Mouse (Mus musculus) midbrain, embryonic 11.5 days (tissue): ENCODE measurements at regions not wholly inside any gene's neighbourhood (a gene's known extent, or its start where the extent isn't known, plus 50 kb on each side); places are given as distances from the start of the nearest gene placed in this dataset.
A peak's percentile ranks its signal among the peaks of the same experiment; 100 is the strongest.

Experiments
- ATAC-seq: fragments of 200-750 bp; cut with Nextera tagmentation; 2 replicates; pipeline ENCODE4 v1.8.0; 2017; ENCODE audit warnings: moderate TSS enrichment, moderate library complexity; ENCODE audit not compliant: low FRiP score
- DNase-seq: peaks from one replicate; pipeline ENCODE4 v3.0.0; 2015; ENCODE audit warnings: low spot score; ENCODE audit errors: missing footprints
- H3K27ac ChIP-seq: fragments of 300-500 bp; sonication (generic); 2 replicates; pipeline ENCODE4 v1.5.1; 2014; ENCODE audit warnings: low read depth, low read length
- H3K27me3 ChIP-seq: fragments of 300-500 bp; sonication (generic); 2 replicates; pipeline ENCODE4 v1.6.1; 2014; ENCODE audit warnings: mild to moderate bottlenecking, low read length, moderate library complexity, mixed read lengths; ENCODE audit not compliant: control insufficient read depth, insufficient read depth
- H3K36me3 ChIP-seq: fragments of 300-500 bp; sonication (generic); 2 replicates; pipeline ENCODE4 v1.6.1; 2014; ENCODE audit warnings: mild to moderate bottlenecking, low read length, moderate library complexity, mixed read lengths; ENCODE audit not compliant: control insufficient read depth, insufficient read depth
- H3K4me1 ChIP-seq: fragments of 300-500 bp; sonication (generic); 2 replicates; pipeline ENCODE4 v1.6.1; 2014; ENCODE audit warnings: low read length; ENCODE audit not compliant: control insufficient read depth, insufficient read depth
- H3K4me2 ChIP-seq: fragments of 300-500 bp; sonication (generic); 2 replicates; pipeline ENCODE4 v1.6.1; 2014; ENCODE audit warnings: mild to moderate bottlenecking, moderate library complexity
- H3K4me3 ChIP-seq: fragments of 300-500 bp; sonication (generic); 2 replicates; pipeline ENCODE4 v1.5.1; 2014; ENCODE audit warnings: low read depth, low read length
- H3K9ac ChIP-seq: fragments of 300-500 bp; sonication (generic); 2 replicates; pipeline ENCODE4 v1.6.1; 2014; ENCODE audit warnings: low read length
- H3K9me3 ChIP-seq: fragments of 300-500 bp; sonication (generic); 2 replicates; pipeline ENCODE4 v1.6.1; 2016; ENCODE audit warnings: low read length; ENCODE audit not compliant: control insufficient read depth
- WGBS: fragments of 180-500 bp; shearing (Covaris S2); extraction: QIAGEN DNeasy Blood & Tissue Kit; methylation state at CpG from one replicate; pipeline ENCODE4 v1.1.7; 2014; 5-methylcytosine and 5-hydroxymethylcytosine counted together

DNA sequence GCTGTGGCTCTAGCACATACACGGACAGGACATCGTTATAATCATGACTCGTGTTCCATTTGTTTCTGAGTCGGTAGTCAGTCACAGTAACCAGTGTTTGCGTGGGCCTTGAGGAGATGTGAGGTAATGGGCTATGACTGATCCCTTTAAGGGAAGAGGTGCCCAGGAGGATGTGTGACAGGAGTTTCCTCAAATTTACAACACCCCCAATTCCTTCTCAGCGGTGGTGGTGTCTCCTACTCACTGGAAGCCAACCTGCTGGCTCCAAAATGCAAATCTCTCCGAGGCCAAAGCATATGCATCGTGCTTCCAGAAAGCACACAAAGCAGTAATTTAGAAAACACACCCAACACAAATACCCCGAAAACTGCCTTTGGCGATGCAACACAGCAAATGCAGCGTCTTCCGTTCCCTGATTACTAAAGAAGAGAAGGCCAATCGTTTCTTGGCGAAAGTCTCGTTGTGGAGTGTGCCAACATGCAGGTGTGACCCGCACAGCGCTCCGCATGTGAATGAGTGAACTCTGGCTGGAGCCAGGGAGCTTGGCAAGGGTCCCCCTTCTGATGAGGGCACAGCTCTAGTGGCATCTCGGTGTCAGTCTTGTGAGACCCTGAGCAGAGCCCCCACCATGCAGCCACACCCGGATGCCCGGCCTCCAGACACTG is 151.5 kb upstream of the Kazn start:
- WGBS = 92% methylated on average over 21 of the region's 21 CpGs
- no peaks in the 10 kb centered on the region for H3K9me3 ChIP-seq
- DNase-seq (no peak), ATAC-seq (no peak)
- no peaks in the 10 kb centered on the region for H3K27me3 ChIP-seq
- H3K36me3 ChIP-seq = no peaks in the 10 kb centered on the region
- no peak overlapping the region for H3K9ac ChIP-seq
- H3K27ac ChIP-seq = no peak overlapping the region
- H3K4me3 ChIP-seq = no peak overlapping the region
- H3K4me1 ChIP-seq = no peaks in the 10 kb centered on the region
- no peak overlapping the region for H3K4me2 ChIP-seq

DNA sequence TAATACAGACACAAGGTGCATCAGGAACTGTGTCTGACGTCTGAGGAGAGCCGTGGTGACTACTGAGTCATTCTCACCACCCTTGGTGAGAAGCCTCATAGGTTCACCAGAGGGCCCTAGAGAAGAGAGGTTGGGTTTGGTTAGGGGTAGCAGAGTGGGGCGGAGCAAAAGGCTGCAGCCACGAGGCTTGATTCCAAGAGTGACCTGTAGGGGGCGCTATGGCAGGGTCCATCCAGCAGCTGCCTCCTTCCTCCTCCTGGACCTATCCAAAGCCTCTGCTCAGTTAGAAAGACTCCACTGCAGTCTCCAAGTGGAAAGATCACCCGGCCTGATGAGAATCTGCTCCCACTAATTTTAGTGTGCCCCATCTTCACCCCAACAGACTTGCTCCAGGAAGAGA is 149.3 kb upstream of the Kazn start:
- no peaks in the 10 kb centered on the region for H3K36me3 ChIP-seq
- H3K4me3 ChIP-seq = no peak overlapping the region
- no peaks in the 10 kb centered on the region for H3K9me3 ChIP-seq
- H3K9ac ChIP-seq = no peak overlapping the region
- DNase-seq (no peak), ATAC-seq (no peak)
- 77% methylated on average over 6 of the region's 6 CpGs for WGBS
- no peak overlapping the region for H3K4me2 ChIP-seq
- no peaks in the 10 kb centered on the region for H3K27me3 ChIP-seq
- H3K4me1 ChIP-seq = no peaks in the 10 kb centered on the region
- no peak overlapping the region for H3K27ac ChIP-seq

DNA sequence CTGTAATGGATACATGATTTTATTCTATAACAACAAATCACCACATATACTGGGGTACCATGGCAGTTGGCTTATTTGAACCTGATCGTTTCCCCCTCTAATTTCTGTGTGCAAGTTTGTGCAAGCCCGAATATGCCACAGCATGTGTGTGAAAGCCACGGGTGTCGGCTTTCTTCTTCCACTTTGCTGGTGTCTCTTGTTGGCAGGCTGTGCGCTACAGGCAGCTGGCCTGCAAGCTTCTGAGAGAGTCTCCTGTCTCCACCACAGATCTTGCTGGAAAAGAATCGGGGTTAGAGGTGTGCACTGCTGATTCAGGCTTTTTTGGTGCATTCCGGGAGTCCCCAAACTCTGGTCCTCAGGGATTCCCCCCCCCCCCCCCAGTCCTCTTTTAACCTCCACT is 142.0 kb upstream of the Kazn start:
- Histone ChIP-seq H3K9me3 (no peaks in the 10 kb centered on the region), H3K4me2 (no peak overlapping the region), H3K4me3 (no peak overlapping the region), H3K27ac (no peak overlapping the region), H3K9ac (no peak overlapping the region), H3K27me3 (no peaks in the 10 kb centered on the region), H3K36me3 (no peaks in the 10 kb centered on the region), H3K4me1 (peaks cover 10% of the 10 kb centered on the region; the same call in 1 of the 2 replicates)
- no peak for ATAC-seq
- no peak for DNase-seq
- 87% methylated on average over 7 of the region's 7 CpGs for WGBS

DNA sequence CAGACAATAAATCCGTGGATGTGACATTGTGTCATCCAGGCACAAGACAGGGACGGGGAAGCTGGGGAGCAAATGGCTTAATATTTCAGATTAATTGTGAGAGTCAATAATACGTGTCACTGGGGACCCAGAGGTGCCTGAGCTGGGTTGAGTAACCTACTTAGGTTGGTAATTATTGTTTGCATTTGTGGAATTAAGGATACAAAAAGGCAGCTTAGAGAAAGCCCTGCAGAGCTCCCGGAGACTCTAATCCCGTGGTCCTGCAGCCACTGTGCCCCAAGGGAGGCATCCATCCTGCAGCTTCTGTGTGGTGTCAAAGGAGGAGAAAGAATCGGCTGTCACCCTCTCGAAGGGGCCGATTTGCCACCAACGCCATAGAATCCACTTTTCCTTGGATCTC is 139.3 kb upstream of the Kazn start:
- Histone ChIP-seq H3K27me3 (no peaks in the 10 kb centered on the region; the same call in 1 of the 2 replicates), H3K4me2 (no peak overlapping the region; the same call in 1 of the 2 replicates), H3K36me3 (no peaks in the 10 kb centered on the region), H3K27ac (no peak overlapping the region), H3K9ac (no peak overlapping the region), H3K4me1 (peaks cover 10% of the 10 kb centered on the region; the same call in 1 of the 2 replicates), H3K4me3 (no peak overlapping the region), H3K9me3 (no peaks in the 10 kb centered on the region)
- peak; percentile 64; the same call in 1 of the 2 replicates for ATAC-seq
- 7% methylated on average over 9 of the region's 9 CpGs for WGBS
- peak; percentile 87 for DNase-seq

DNA sequence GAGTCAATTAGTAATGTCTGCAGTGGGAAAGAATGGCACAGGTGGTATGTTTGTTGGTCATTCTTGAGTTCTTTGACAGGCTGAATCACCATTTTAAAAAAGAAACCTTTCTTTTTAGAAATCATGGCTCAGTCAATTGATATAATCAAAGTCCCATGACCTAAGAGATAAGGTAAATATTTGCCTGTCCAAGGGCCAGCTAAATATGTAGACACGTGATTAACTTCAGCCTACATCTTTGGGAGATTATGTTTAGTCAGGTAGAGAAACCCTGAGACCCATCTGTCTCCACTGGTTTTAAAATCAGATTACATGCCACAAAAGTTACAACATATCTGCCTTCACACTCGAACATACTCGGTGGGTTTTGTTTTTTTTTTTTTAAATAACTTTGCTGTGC is 128.6 kb upstream of the Kazn start:
- no peaks in the 10 kb centered on the region for H3K36me3 ChIP-seq
- H3K9me3 ChIP-seq = peaks cover 5% of the 10 kb centered on the region; the same call in 1 of the 2 replicates
- H3K27ac ChIP-seq = no peak overlapping the region
- no peak overlapping the region for H3K4me2 ChIP-seq
- DNase-seq (no peak), ATAC-seq (no peak)
- H3K27me3 ChIP-seq = no peaks in the 10 kb centered on the region
- H3K4me1 ChIP-seq = no peaks in the 10 kb centered on the region
- no peak overlapping the region for H3K4me3 ChIP-seq
- H3K9ac ChIP-seq = no peak overlapping the region
- 89% methylated on average over 3 of the region's 3 CpGs for WGBS

DNA sequence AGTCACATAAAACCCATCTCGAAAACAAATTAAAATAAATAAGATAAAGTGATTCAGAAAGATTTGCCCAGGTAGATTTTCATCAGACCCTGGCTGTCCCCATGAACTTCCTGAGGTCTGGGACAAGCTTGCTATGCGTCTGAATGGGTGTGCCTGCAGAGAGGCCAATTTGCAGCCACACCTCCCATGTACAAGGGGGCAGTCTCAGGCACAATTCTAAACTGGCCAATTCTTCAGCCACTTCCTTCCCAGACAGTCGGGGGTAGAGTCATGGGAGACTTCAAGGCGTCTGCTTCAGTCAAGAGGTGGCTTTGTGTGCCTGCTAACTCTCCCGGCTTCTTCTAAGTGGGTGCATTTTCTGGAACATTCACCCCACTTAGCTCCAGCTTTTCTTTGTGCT is 122.9 kb upstream of the Kazn start:
- 0 out of 2 replicates have a peak, but pooled peaks cover 2% of the 10 kb centered on the region for H3K4me1 ChIP-seq
- no peaks in the 10 kb centered on the region for H3K36me3 ChIP-seq
- 59% methylated on average over 5 of the region's 5 CpGs for WGBS
- ATAC-seq = no peak
- H3K4me2 ChIP-seq = no peak overlapping the region
- H3K9ac ChIP-seq = no peak overlapping the region
- no peak overlapping the region for H3K4me3 ChIP-seq
- DNase-seq = no peak
- no peak overlapping the region for H3K27ac ChIP-seq
- peaks cover 5% of the 10 kb centered on the region; the same call in 1 of the 2 replicates for H3K9me3 ChIP-seq
- no peaks in the 10 kb centered on the region for H3K27me3 ChIP-seq

DNA sequence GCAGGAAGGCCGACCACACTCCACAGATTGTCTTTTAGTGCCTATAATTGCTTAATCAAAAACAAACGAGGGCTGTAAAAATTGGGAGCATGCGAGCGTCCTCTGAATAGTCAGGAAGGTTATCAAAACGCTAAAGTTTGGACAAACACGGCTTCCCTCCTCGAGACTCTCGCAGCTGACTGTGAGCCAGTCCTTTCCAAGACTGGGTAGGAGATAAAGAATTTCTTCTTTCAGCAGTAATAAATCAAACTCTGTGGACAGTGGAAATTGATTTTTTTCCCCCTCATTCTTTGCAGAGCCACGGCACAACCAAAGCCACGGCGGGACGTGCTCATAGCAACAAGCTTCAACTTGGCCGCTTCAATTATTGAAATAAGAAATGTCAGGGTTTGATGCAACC is 119.7 kb upstream of the Kazn start:
- Histone ChIP-seq H3K9me3 (no peaks in the 10 kb centered on the region), H3K4me2 (no peak overlapping the region), H3K4me1 (0 out of 2 replicates have a peak, but pooled peaks cover 2% of the 10 kb centered on the region), H3K27me3 (no peaks in the 10 kb centered on the region), H3K4me3 (no peak overlapping the region), H3K27ac (no peak overlapping the region), H3K36me3 (no peaks in the 10 kb centered on the region), H3K9ac (no peak overlapping the region)
- DNase-seq (no peak), ATAC-seq (no peak)
- WGBS = 85% methylated on average over 13 of the region's 13 CpGs

DNA sequence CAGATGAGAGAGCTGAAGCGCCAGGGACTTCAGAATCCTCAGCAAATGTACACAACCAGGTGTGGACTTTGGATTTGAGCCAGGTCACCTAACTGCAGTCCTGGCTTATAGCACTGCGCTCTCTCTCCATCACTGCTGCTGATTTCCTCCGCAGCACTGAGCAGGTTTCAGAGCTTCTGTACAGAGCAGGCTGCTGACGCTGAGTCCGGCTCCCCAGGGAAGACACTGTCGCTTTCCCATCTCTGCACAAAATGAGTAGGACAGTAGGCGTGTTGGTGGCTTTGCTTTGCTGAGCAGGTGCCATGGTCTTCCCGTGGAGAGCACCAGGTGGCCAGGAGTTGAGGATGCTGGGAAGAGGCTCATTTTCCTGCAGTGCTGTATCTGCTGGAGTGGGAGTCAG is 116.2 kb upstream of the Kazn start:
- H3K36me3 ChIP-seq = no peaks in the 10 kb centered on the region
- no peak overlapping the region for H3K9ac ChIP-seq
- H3K4me2 ChIP-seq = no peak overlapping the region
- no peak for DNase-seq
- 90% methylated on average over 8 of the region's 8 CpGs for WGBS
- H3K9me3 ChIP-seq = no peaks in the 10 kb centered on the region
- no peaks in the 10 kb centered on the region for H3K27me3 ChIP-seq
- H3K27ac ChIP-seq = no peak overlapping the region
- H3K4me1 ChIP-seq = no peaks in the 10 kb centered on the region
- no peak for ATAC-seq
- H3K4me3 ChIP-seq = no peak overlapping the region

DNA sequence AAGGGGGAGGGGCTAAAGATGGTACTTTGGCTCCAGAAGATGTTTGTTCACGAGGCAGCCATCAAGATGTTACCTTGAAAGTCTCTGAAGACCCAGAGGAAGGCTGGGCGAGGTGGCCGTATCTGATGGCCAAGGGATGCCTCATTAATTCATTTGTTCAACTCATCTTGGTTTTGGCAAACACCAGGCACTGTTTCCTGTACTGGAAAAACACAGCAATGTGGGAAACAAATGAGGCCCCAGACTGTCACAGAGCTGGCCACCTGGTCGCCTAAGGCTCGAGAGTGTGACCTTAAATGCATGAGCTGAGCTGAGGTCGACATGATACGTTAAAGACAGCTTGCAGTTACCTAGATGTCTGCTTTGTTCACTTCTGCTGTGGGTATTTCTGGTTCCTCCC is 114.3 kb upstream of the Kazn start:
- no peaks in the 10 kb centered on the region for H3K27me3 ChIP-seq
- no peak overlapping the region for H3K4me2 ChIP-seq
- H3K4me3 ChIP-seq = no peak overlapping the region
- H3K27ac ChIP-seq = no peak overlapping the region
- H3K9me3 ChIP-seq = no peaks in the 10 kb centered on the region
- no peak overlapping the region for H3K9ac ChIP-seq
- H3K4me1 ChIP-seq = no peaks in the 10 kb centered on the region
- ATAC-seq = no peak
- no peaks in the 10 kb centered on the region for H3K36me3 ChIP-seq
- DNase-seq = no peak
- WGBS = 90% methylated on average over 7 of the region's 7 CpGs
